Mouse (Mus musculus): ENCODE measurements around the gene Cfap100.
A peak's percentile ranks its signal among the peaks of the same experiment; 100 is the strongest.

Cfap100 gene

DNA sequence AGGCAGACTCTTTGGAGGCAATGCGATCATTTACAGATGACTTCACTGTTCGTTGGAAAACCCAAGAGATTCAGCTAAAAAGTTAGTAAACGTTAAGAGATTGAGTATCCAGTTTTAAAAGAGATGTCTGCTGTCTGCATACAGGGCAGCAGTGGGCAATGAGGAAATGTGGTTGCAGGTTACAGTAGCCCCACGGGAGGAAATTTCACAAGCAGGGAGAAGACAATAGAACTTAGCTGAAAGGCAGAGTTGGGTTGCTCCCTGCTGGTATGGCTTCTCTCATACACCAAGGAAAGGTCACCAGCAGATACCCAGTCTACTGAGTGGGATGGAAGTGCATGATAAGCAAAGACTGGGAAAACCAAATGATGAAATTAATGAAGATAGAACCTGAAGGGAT, 38.0 kb downstream of the Cfap100 start:
- Histone ChIP-seq H3K9me3 (ENCODE audit: low read length) (no peaks in the 10 kb centered on the region), H3K4me1 (replicated peaks; ENCODE audit: low read depth, low read length) (no peaks in the 10 kb centered on the region), H3K27me3 (ENCODE audit: insufficient read depth, low read length) (no peaks in the 10 kb centered on the region), H3K4me3 (replicated peaks; ENCODE audit: low read length) (no peak overlapping the region), H3K36me3 (ENCODE audit: insufficient read depth, low read length) (peaks cover 58% of the 10 kb centered on the region)
- no peak for TF ChIP-seq CTCF (conservative IDR thresholded peaks at IDR 0.05; ENCODE audit: low read length)
- TF ChIP-seq NANOG (IDR thresholded peaks at IDR 0.05; ENCODE audit: borderline replicate concordance, low read length), result no peak
- no peak for TF ChIP-seq POU5F1 (IDR thresholded peaks at IDR 0.05; ENCODE audit: borderline replicate concordance, low read length)

DNA sequence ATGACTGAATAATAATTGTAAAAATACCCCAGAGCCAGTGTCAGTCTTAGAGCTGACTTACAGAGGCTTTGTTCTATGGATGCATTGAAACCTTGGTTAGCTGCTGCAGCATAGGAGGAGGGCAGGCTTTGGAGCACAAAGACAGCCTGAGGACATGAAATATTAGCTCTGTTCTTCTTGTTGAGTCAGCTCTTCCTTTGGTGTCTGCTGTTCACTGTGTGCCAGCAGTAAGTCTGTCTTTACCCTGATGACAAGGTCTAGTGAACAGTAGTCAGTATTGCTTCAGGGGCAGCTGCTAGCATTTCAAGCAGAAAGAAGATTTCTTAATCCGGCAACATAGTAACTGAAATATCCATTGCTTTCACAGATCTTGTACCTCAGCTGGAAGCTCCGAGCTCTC, 47.1 kb downstream of the Cfap100 start:
- Histone ChIP-seq H3K4me1 (replicated peaks; ENCODE audit: low read depth, low read length) (peaks cover 15% of the 10 kb centered on the region), H3K27me3 (ENCODE audit: insufficient read depth, low read length) (no peaks in the 10 kb centered on the region), H3K9me3 (ENCODE audit: low read length) (no peaks in the 10 kb centered on the region), H3K36me3 (ENCODE audit: insufficient read depth, low read length) (peaks cover 90% of the 10 kb centered on the region), H3K4me3 (replicated peaks; ENCODE audit: low read length) (no peak overlapping the region)
- TF ChIP-seq POU5F1 (IDR thresholded peaks at IDR 0.05; ENCODE audit: borderline replicate concordance, low read length) (no peak), CTCF (conservative IDR thresholded peaks at IDR 0.05; ENCODE audit: low read length) (no peak), NANOG (IDR thresholded peaks at IDR 0.05; ENCODE audit: borderline replicate concordance, low read length) (no peak)

DNA sequence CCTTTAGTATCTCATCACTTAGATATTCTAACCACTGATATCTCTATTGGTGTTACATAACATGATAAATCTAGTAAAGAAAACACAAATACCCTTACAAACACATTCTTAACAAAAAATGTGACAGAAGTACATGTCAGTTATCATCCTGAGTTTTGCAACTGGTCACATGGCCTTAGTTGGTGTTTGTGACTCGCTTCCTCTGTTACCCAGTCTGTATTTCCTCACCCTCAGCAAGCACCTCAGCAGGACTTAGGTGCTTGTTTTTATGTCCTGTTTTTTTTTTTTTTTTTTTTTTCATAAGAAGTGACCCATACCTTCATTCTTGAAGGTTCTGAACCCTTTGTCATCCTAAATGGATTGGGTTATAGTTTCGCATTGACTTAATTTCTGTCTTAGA, 50.9 kb downstream of the Cfap100 start:
- Histone ChIP-seq H3K4me3 (replicated peaks; ENCODE audit: low read length) (no peak overlapping the region), H3K27me3 (ENCODE audit: insufficient read depth, low read length) (no peaks in the 10 kb centered on the region), H3K36me3 (ENCODE audit: insufficient read depth, low read length) (peaks cover 99% of the 10 kb centered on the region), H3K9me3 (ENCODE audit: low read length) (no peaks in the 10 kb centered on the region), H3K4me1 (replicated peaks; ENCODE audit: low read depth, low read length) (no peaks in the 10 kb centered on the region)
- TF ChIP-seq POU5F1 (IDR thresholded peaks at IDR 0.05; ENCODE audit: borderline replicate concordance, low read length) (no peak), CTCF (conservative IDR thresholded peaks at IDR 0.05; ENCODE audit: low read length) (no peak), NANOG (IDR thresholded peaks at IDR 0.05; ENCODE audit: borderline replicate concordance, low read length) (no peak)

DNA sequence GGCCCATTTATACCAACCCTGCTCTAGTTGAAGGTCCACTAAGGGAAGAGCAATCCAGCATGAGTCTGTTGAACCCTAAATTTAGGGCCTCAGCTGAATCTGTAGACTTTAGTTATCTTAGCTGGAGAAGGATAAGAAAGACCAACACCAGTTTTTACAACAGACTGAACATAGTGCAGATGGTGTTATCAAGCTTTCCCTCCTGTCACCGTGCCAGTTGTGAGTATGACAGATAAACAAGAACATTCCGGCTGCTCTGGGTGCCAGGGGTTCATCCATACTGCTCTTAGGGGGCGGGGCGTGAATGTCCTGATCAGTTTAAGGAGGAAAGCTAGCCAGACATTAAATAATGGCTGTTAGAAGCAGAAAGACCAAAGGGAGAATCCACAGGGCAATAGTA, 54.0 kb downstream of the Cfap100 start:
- peaks cover 9% of the 10 kb centered on the region for H3K27me3 ChIP-seq (ENCODE audit: insufficient read depth, low read length)
- H3K4me1 ChIP-seq (replicated peaks; ENCODE audit: low read depth, low read length), result peaks cover 15% of the 10 kb centered on the region
- H3K4me3 ChIP-seq (replicated peaks; ENCODE audit: low read length), result no peak overlapping the region
- H3K36me3 ChIP-seq (ENCODE audit: insufficient read depth, low read length), result peaks cover 83% of the 10 kb centered on the region
- H3K9me3 ChIP-seq (ENCODE audit: low read length), result no peaks in the 10 kb centered on the region
- TF ChIP-seq CTCF (conservative IDR thresholded peaks at IDR 0.05; ENCODE audit: low read length) (no peak), NANOG (IDR thresholded peaks at IDR 0.05; ENCODE audit: borderline replicate concordance, low read length) (no peak), POU5F1 (IDR thresholded peaks at IDR 0.05; ENCODE audit: borderline replicate concordance, low read length) (no peak)

DNA sequence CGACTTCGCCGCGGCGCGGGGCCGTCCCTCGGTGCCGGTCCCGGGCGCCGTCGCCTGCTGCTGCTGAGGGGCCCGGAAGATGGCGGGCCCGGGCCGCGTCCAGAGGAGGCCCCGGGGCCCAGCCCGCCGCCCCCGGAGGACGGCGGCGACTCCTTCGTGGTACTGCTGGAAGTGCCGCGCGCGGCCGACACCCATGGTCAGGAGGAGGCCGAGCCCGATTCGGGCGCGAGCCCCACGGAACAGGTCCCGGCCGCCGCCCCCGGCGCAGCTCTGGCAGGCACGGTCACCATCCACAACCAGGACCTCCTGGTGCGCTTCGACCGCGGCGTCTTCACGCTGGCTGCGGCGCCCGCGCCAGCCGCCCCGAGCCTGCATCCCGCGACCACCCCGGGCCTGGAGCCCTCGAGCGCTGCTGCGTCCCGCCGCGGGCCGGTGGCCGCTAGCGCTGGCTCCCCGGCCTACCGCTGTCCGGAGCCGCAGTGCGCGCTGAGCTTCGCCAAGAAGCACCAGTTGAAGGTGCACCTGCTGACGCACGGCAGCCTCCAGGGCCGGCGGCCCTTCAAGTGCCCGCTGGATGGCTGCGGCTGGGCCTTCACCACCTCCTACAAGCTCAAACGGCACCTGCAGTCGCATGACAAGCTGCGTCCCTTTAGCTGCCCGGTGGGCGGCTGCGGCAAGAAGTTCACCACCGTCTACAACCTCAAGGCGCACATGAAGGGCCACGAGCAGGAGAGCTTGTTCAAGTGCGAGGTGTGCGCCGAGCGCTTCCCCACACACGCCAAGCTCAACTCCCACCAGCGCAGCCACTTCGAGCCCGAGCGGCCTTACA, 58.7 kb downstream of the Cfap100 start:
- Histone ChIP-seq H3K4me1 (replicated peaks; ENCODE audit: low read depth, low read length) (peaks cover 29% of the 10 kb centered on the region), H3K36me3 (ENCODE audit: insufficient read depth, low read length) (peaks cover 37% of the 10 kb centered on the region), H3K27me3 (ENCODE audit: insufficient read depth, low read length) (peaks cover 9% of the 10 kb centered on the region), H3K9me3 (ENCODE audit: low read length) (no peaks in the 10 kb centered on the region), H3K4me3 (replicated peaks; ENCODE audit: low read length) (peak overlapping the region; percentile 90)
- TF ChIP-seq POU5F1 (IDR thresholded peaks at IDR 0.05; ENCODE audit: borderline replicate concordance, low read length), result no peak
- no peak for TF ChIP-seq CTCF (conservative IDR thresholded peaks at IDR 0.05; ENCODE audit: low read length)
- TF ChIP-seq NANOG (IDR thresholded peaks at IDR 0.05; ENCODE audit: borderline replicate concordance, low read length), result no peak

DNA sequence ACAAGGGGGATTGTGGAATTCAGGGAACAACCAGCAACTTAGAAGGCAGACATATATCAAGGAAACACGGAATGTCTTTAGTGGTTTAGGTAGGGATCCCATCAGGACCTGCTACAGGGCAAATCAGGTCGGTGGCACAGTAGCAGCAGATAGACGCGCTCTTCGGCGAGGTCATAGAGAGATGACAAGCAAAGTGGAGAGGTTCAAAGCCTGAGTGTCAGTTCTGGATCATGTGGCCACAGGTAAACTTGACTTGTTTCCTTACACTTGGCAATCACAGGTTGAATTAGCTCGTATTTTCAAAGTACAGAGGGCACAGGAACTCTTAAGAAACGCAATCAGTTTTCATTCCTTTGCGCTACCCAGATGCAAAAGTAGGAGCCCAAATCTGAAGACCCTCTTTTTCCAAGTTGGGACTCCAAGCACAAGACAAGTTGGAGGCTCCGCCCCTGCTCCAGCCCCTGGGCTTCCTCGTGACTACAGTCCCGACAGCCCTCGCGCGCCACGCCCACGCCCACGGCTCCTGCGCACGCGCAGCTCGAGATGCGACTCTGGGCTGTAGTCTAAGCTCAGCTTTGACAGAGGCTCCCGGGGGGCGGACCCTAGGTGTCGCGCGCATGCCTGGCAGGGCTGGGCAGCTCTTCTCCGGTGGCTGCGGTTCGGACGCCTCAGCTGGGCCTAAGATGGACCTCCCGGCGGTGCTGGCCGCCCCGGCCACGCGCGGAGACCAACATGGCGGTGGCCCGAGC, 59.4 kb downstream of the Cfap100 start, which contains the start of gene Zxdc:
Zxdc (plus strand) TSS at position 517 of the 749 bp plus-strand sequence.
- peaks cover 29% of the 10 kb centered on the region for H3K4me1 ChIP-seq (replicated peaks; ENCODE audit: low read depth, low read length)
- H3K4me3 ChIP-seq (replicated peaks; ENCODE audit: low read length), result peak within 1 kb of the TSS; percentile 90
- peaks cover 9% of the 10 kb centered on the region for H3K27me3 ChIP-seq (ENCODE audit: insufficient read depth, low read length)
- no peak for TF ChIP-seq POU5F1 (IDR thresholded peaks at IDR 0.05; ENCODE audit: borderline replicate concordance, low read length)
- TF ChIP-seq NANOG (IDR thresholded peaks at IDR 0.05; ENCODE audit: borderline replicate concordance, low read length), result no peak
- TF ChIP-seq CTCF (conservative IDR thresholded peaks at IDR 0.05; ENCODE audit: low read length), result no peak
- no peaks in the 10 kb centered on the region for H3K9me3 ChIP-seq (ENCODE audit: low read length)
- H3K36me3 ChIP-seq (ENCODE audit: insufficient read depth, low read length), result peaks cover 29% of the 10 kb centered on the region

DNA sequence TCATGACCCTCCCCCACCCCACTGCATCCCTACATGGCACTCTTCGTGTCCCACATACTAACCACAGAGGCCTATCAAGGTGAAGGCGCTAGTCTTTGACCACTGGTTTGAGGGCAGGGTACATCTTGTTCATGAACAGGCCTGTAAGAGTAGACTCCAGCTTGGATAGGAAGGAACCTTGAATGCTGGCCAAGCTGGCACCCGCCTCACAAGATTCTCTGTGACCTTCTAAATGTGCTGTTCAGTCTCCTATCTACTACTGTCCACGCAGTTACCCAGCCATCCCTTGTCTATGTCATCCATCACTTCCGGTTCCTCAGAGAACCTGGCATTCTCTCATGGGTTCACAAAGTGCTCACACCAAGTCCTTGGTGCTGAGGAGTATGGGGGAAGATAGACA, 65.3 kb downstream of the Cfap100 start:
- no peak overlapping the region for H3K4me3 ChIP-seq (replicated peaks; ENCODE audit: low read length)
- no peaks in the 10 kb centered on the region for H3K36me3 ChIP-seq (ENCODE audit: insufficient read depth, low read length)
- no peaks in the 10 kb centered on the region for H3K9me3 ChIP-seq (ENCODE audit: low read length)
- H3K4me1 ChIP-seq (replicated peaks; ENCODE audit: low read depth, low read length), result peaks cover 26% of the 10 kb centered on the region
- peaks cover 15% of the 10 kb centered on the region for H3K27me3 ChIP-seq (ENCODE audit: insufficient read depth, low read length)
- TF ChIP-seq NANOG (IDR thresholded peaks at IDR 0.05; ENCODE audit: borderline replicate concordance, low read length), result no peak
- no peak for TF ChIP-seq POU5F1 (IDR thresholded peaks at IDR 0.05; ENCODE audit: borderline replicate concordance, low read length)
- TF ChIP-seq CTCF (conservative IDR thresholded peaks at IDR 0.05; ENCODE audit: low read length), result no peak

DNA sequence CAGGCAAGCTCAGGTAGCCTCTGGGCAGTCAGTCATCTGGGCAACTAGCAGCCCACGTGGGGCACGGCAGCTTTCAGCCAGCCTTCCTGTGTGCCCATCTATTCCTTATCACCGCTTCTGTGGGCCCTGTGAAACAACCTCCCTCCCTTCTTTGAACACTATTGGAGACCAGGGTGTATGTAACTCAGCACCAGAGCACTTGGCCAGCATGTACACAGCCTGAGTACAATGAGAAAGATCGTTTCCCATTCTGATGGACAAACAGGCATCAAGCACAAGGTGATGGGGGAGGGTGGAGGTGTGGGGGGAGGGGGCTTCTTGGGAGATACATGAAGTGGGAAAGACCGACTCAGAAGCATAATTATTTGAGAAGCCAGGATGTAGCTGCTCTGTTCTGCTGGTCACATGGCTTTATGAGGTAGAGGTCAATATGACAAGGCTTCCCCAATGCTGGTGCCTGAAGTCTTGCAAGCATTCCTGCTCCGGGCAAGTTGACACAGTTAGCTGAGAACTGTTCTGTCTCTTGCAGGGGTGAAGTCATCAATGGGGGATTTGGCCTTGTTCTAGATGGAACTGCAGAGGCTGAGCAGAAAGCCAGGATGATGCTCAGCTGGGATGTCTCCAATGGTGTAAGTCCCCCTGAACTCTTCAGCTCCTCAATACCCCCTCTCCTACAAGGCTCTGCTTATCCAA, 67.5 kb downstream of the Cfap100 start:
- H3K4me3 ChIP-seq (replicated peaks; ENCODE audit: low read length), result no peak overlapping the region
- peaks cover 20% of the 10 kb centered on the region for H3K4me1 ChIP-seq (replicated peaks; ENCODE audit: low read depth, low read length)
- H3K9me3 ChIP-seq (ENCODE audit: low read length), result no peaks in the 10 kb centered on the region
- H3K27me3 ChIP-seq (ENCODE audit: insufficient read depth, low read length), result peaks cover 22% of the 10 kb centered on the region
- TF ChIP-seq CTCF (conservative IDR thresholded peaks at IDR 0.05; ENCODE audit: low read length), result no peak
- no peak for TF ChIP-seq POU5F1 (IDR thresholded peaks at IDR 0.05; ENCODE audit: borderline replicate concordance, low read length)
- peak; percentile 79 for TF ChIP-seq NANOG (IDR thresholded peaks at IDR 0.05; ENCODE audit: borderline replicate concordance, low read length)
- H3K36me3 ChIP-seq (ENCODE audit: insufficient read depth, low read length), result no peaks in the 10 kb centered on the region

Data from E14TG2a.4 (cell line).